Mouse (Mus musculus): ENCODE results near the gene Acads.

- TF ChIP-seq POLR2A (IDR thresholded peaks at IDR 0.05; ENCODE audit: low read depth, low read length) (no peak), CTCF (IDR thresholded peaks at IDR 0.05; ENCODE audit: extremely low read depth, insufficient read depth, insufficient read length, insufficient replicate concordance) (no peak)
These were observed 36.7 kb upstream of the Acads start for GRCm38 (mm10) chr5:115155831-115156230.
